Mouse (Mus musculus): Measurements from ENCODE around the gene Il17c. TPM values are rescaled to one million over a fixed set of nuclear protein-coding genes. Genes with fewer than 3 reads are reported as not detected.

Gene Il17c
- polyA plus RNA-seq, 1 experiment from 2014 or later, result 0.29 TPM

GRCm38 (mm10) chr8:122433269-122433905 is 11.6 kb downstream of the Il17c start:
- H3K27ac ChIP-seq (replicated peaks), result no peak overlapping the region; the same call in 1 of the 2 replicates
- peaks cover 28% of the 10 kb centered on the region for H3K4me1 ChIP-seq
- peaks cover 53% of the 10 kb centered on the region for H3K36me3 ChIP-seq (replicated peaks)
- 68% methylated on average over 11 of the region's 11 CpGs for WGBS
- no peak for DNase-seq (ENCODE audit: low spot score)
- peaks cover 4% of the 10 kb centered on the region; the same call in 1 of the 2 replicates for H3K9me3 ChIP-seq
- H3K4me3 ChIP-seq, result peak overlapping the region; percentile 61; the same call in 1 of the 2 replicates
- peaks cover 7% of the 10 kb centered on the region; the same call in 1 of the 2 replicates for H3K27me3 ChIP-seq (replicated peaks; ENCODE audit: low read depth, poor library complexity, severe bottlenecking)

- 88% methylated on average over 6 of the region's 6 CpGs for WGBS
- Histone ChIP-seq H3K9me3 (peaks cover 4% of the 10 kb centered on the region; the same call in 1 of the 2 replicates), H3K4me3 (no peak overlapping the region), H3K27ac (replicated peaks) (no peak overlapping the region), H3K36me3 (replicated peaks) (peaks cover 71% of the 10 kb centered on the region), H3K4me1 (peaks cover 28% of the 10 kb centered on the region), H3K27me3 (replicated peaks; ENCODE audit: low read depth, poor library complexity, severe bottlenecking) (peaks cover 7% of the 10 kb centered on the region; the same call in 1 of the 2 replicates)
- DNase-seq (ENCODE audit: low spot score), result no peak
These were observed 13.6 kb downstream of the Il17c start for GRCm38 (mm10) chr8:122435375-122435774.

- peaks cover 7% of the 10 kb centered on the region; the same call in 1 of the 2 replicates for H3K27me3 ChIP-seq (replicated peaks; ENCODE audit: low read depth, poor library complexity, severe bottlenecking)
- H3K36me3 ChIP-seq (replicated peaks), result peaks cover 71% of the 10 kb centered on the region
- no peak for DNase-seq (ENCODE audit: low spot score)
- no peak overlapping the region for H3K4me3 ChIP-seq
- H3K4me1 ChIP-seq, result peaks cover 28% of the 10 kb centered on the region
- no peak overlapping the region for H3K27ac ChIP-seq (replicated peaks)
- peaks cover 4% of the 10 kb centered on the region; the same call in 1 of the 2 replicates for H3K9me3 ChIP-seq
- 97% methylated on average over 9 of the region's 9 CpGs for WGBS
These were observed 14.3 kb downstream of the Il17c start for GRCm38 (mm10) chr8:122436146-122436545.

GRCm38 (mm10) chr8:122436586-122437125 is 14.8 kb downstream of the Il17c start:
- WGBS, result 89% methylated on average over 20 of the region's 20 CpGs
- H3K4me3 ChIP-seq, result no peak overlapping the region
- H3K27ac ChIP-seq (replicated peaks), result no peak overlapping the region
- DNase-seq (ENCODE audit: low spot score), result no peak
- peaks cover 4% of the 10 kb centered on the region; the same call in 1 of the 2 replicates for H3K9me3 ChIP-seq
- H3K27me3 ChIP-seq (replicated peaks; ENCODE audit: low read depth, poor library complexity, severe bottlenecking), result peaks cover 6% of the 10 kb centered on the region; the same call in 1 of the 2 replicates
- H3K36me3 ChIP-seq (replicated peaks), result peaks cover 71% of the 10 kb centered on the region
- H3K4me1 ChIP-seq, result peaks cover 26% of the 10 kb centered on the region

GRCm38 (mm10) chr8:122437708-122438331 is 16.0 kb downstream of the Il17c start:
- no peak for DNase-seq (ENCODE audit: low spot score)
- WGBS, result 88% methylated on average over 13 of the region's 13 CpGs
- Histone ChIP-seq H3K9me3 (peaks cover 4% of the 10 kb centered on the region; the same call in 1 of the 2 replicates), H3K27me3 (replicated peaks; ENCODE audit: low read depth, poor library complexity, severe bottlenecking) (0 out of 2 replicates have a peak, but pooled peaks cover 3% of the 10 kb centered on the region), H3K27ac (replicated peaks) (peak overlapping the region; percentile 44), H3K4me1 (peaks cover 24% of the 10 kb centered on the region), H3K36me3 (replicated peaks) (peaks cover 71% of the 10 kb centered on the region), H3K4me3 (no peak overlapping the region)

GRCm38 (mm10) chr8:122439336-122439735 is 17.5 kb downstream of the Il17c start:
- H3K4me1 ChIP-seq, result peaks cover 24% of the 10 kb centered on the region
- no peak overlapping the region for H3K27ac ChIP-seq (replicated peaks)
- DNase-seq (ENCODE audit: low spot score), result no peak
- H3K36me3 ChIP-seq (replicated peaks), result peaks cover 58% of the 10 kb centered on the region
- WGBS, result 94% methylated on average over 16 of the region's 16 CpGs
- no peak overlapping the region for H3K4me3 ChIP-seq
- H3K9me3 ChIP-seq, result peaks cover 4% of the 10 kb centered on the region; the same call in 1 of the 2 replicates
- H3K27me3 ChIP-seq (replicated peaks; ENCODE audit: low read depth, poor library complexity, severe bottlenecking), result no peaks in the 10 kb centered on the region

GRCm38 (mm10) chr8:122441326-122441725 is 19.5 kb downstream of the Il17c start:
- H3K4me3 ChIP-seq, result no peak overlapping the region
- 95% methylated on average over 1 of the region's 1 CpGs for WGBS
- no peak overlapping the region for H3K27ac ChIP-seq (replicated peaks)
- no peaks in the 10 kb centered on the region for H3K27me3 ChIP-seq (replicated peaks; ENCODE audit: low read depth, poor library complexity, severe bottlenecking)
- H3K4me1 ChIP-seq, result peaks cover 43% of the 10 kb centered on the region
- H3K36me3 ChIP-seq (replicated peaks), result peaks cover 38% of the 10 kb centered on the region
- H3K9me3 ChIP-seq, result no peaks in the 10 kb centered on the region
- no peak for DNase-seq (ENCODE audit: low spot score)

GRCm38 (mm10) chr8:122442356-122442755 is 20.5 kb downstream of the Il17c start:
- Histone ChIP-seq H3K36me3 (replicated peaks) (peaks cover 28% of the 10 kb centered on the region), H3K4me1 (peaks cover 43% of the 10 kb centered on the region), H3K9me3 (no peaks in the 10 kb centered on the region), H3K27ac (replicated peaks) (peak overlapping the region; percentile 91), H3K27me3 (replicated peaks; ENCODE audit: low read depth, poor library complexity, severe bottlenecking) (no peaks in the 10 kb centered on the region), H3K4me3 (peak overlapping the region; percentile 72)
- no peak for DNase-seq (ENCODE audit: low spot score)
- 25% methylated on average over 7 of the region's 7 CpGs for WGBS

GRCm38 (mm10) chr8:122442781-122443180 is 21.0 kb downstream of the Il17c start:
- Histone ChIP-seq H3K9me3 (no peaks in the 10 kb centered on the region), H3K27ac (replicated peaks) (peak overlapping the region; percentile 91), H3K36me3 (replicated peaks) (peaks cover 24% of the 10 kb centered on the region), H3K27me3 (replicated peaks; ENCODE audit: low read depth, poor library complexity, severe bottlenecking) (no peaks in the 10 kb centered on the region), H3K4me1 (peaks cover 40% of the 10 kb centered on the region), H3K4me3 (peak overlapping the region; percentile 72)
- peak; percentile 45 for DNase-seq (ENCODE audit: low spot score)
- 1% methylated on average over 12 of the region's 12 CpGs for WGBS

- peak; percentile 99 for DNase-seq (ENCODE audit: low spot score)
- under 1% methylated on average over 47 of the region's 47 CpGs for WGBS
- no peaks in the 10 kb centered on the region for H3K27me3 ChIP-seq (replicated peaks; ENCODE audit: low read depth, poor library complexity, severe bottlenecking)
- H3K4me1 ChIP-seq, result peaks cover 33% of the 10 kb centered on the region
- H3K36me3 ChIP-seq (replicated peaks), result peaks cover 17% of the 10 kb centered on the region
- peak within 1 kb of the TSS; percentile 91 for H3K27ac ChIP-seq (replicated peaks)
- H3K9me3 ChIP-seq, result no peaks in the 10 kb centered on the region
- H3K4me3 ChIP-seq, result peak within 1 kb of the TSS; percentile 72
These were observed 21.6 kb downstream of the Il17c start, which contains the start of gene Mvd for GRCm38 (mm10) chr8:122443262-122444006. Mvd (minus strand) TSS chr8:122443422.

- H3K4me3 ChIP-seq, result peak overlapping the region; percentile 72
- H3K36me3 ChIP-seq (replicated peaks), result peaks cover 10% of the 10 kb centered on the region
- H3K4me1 ChIP-seq, result peaks cover 33% of the 10 kb centered on the region
- H3K27ac ChIP-seq (replicated peaks), result peak overlapping the region; percentile 91
- no peaks in the 10 kb centered on the region for H3K9me3 ChIP-seq
- 37% methylated on average over 19 of the region's 19 CpGs for WGBS
- peak; percentile 73 for DNase-seq (ENCODE audit: low spot score)
- 0 out of 2 replicates have a peak, but pooled peaks cover 4% of the 10 kb centered on the region for H3K27me3 ChIP-seq (replicated peaks; ENCODE audit: low read depth, poor library complexity, severe bottlenecking)
These were observed 22.4 kb downstream of the Il17c start for GRCm38 (mm10) chr8:122444058-122444748.
